Mouse (Mus musculus): ENCODE data around the gene Gm11569.

- TF ChIP-seq USF1 (IDR thresholded peaks at IDR 0.05; ENCODE audit: low read depth) (no peak), TCF3 (IDR thresholded peaks at IDR 0.05; ENCODE audit: insufficient read length, low read depth) (no peak), POLR2A (IDR thresholded peaks at IDR 0.05; ENCODE audit: insufficient read length, low read depth) (no peak), MYOG (IDR thresholded peaks at IDR 0.05; ENCODE audit: control insufficient read depth in 1 of 3, insufficient read depth in 1 of 3, insufficient read length in 2 of 3, low read depth in 2 of 3) (no peak)
Measured at GRCm38 (mm10) chr11:99842185-99842584, 43.5 kb upstream of the Gm11569 start.

Measured in myocyte (in vitro differentiated cells).